Mouse (Mus musculus) adrenal gland, adult (tissue): Measurements from ENCODE around the gene Acad12.

Experiments used
- DNase-seq, 2 experiments: peaks; one replicate each; pipeline ENCODE4 v3.0.0; 2022 to 2023; ENCODE audit warnings: low spot score in 1 of 2; ENCODE audit not compliant: inconsistent age in 2 of 2

Acad12 gene

GRCm38 (mm10) chr5:121585699-121586098 lies 33.0 kb downstream of the Acad12 start:
- no peak for DNase-seq

GRCm38 (mm10) chr5:121585005-121585404 lies 33.7 kb downstream of the Acad12 start:
- DNase-seq, result no peak

GRCm38 (mm10) chr5:121583765-121584501 lies 34.8 kb downstream of the Acad12 start:
- DNase-seq, result peak; percentile 97 to 99

GRCm38 (mm10) chr5:121581945-121582344 lies 36.8 kb downstream of the Acad12 start:
- no peak for DNase-seq

DNA sequence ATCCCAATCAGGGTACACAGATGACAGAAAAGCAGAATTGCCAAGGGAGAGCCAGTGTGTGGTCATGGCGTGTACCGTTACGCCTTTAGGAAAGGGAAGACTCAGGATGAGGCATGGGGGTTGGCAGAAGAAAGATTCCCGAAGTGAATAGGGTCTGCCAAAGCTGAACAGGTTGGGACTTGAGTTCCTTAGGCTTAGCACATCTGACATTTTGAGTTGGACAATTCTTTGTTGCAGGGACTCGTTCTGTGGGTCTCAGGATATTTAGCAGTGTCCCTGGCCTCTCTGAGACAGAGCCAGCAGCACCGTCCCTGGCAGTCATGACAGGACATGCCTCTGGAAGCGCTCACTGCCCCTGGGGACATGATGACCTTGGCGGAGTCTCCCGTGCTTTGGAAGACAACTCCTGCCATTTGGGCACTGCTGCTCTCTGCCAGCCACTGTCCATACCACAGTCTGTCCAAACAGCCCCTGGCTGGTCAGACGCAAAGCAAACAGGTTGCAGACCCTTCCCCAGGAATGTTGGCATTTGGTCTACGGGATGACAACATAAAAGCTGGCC lies 41.7 kb downstream of the Acad12 start:
- DNase-seq, result peak; percentile 90 to 94

- DNase-seq, result no peak
These were observed 42.9 kb downstream of the Acad12 start for GRCm38 (mm10) chr5:121575867-121576266.

GRCm38 (mm10) chr5:121574145-121574544 lies 44.6 kb downstream of the Acad12 start:
- DNase-seq, result no peak

GRCm38 (mm10) chr5:121570787-121571186 lies 48.0 kb downstream of the Acad12 start:
- no peak for DNase-seq

DNA sequence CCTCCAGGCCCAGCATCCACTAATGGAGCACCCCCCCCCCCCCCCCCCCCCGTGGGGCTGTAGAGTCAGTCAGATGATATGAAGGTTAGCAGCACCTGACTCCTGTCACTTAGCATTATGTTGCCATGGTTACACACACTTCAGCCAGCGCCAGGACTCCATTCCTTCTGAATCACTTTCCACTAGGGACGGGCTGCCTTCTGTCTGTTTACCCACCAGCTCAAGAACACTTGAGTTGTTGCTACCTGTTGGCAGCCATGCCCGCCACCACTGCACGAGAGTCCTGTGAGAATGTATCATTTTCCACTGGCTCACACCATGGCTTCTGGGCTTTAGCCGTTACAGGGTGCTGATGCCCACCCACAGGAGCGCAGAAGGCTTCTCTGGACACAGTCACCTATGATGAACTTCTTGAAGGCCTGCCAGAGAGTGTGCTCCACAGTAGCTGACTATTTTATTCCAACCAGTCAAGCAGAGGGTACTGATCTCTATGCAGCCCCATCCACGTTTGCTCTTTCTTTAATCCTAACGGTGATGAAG lies 48.8 kb downstream of the Acad12 start:
- peak in 1 of 2 experiments; percentile 27 for DNase-seq

DNA sequence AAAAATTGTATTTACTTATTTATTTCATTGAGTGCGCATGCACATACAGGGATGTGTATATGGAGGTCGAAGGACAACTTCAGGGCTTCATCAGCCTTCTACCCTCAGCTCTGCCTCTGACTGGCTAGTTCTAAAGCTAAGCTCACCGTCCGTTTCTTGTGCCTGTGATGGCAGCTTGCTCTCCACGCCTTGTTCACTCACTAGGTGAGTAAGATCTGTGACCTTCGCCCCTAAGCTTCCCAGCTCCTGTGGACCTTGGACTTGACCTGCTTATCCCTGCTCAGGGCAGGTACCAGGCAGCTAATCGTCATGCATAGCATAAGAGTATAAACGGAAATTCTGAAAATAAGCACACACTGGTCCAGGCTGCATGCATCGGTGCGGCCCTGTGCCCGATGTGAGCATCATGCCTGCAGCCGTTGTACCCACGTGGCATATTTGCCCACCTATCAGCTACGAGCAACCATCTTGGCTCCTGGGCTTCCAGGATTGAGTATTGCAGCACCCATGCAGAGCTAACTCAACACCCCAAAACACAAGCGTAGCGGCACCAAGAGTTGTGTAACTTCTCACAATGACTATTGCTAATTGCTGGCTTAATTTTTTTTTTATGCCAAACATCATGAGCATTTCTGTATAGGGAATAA lies 52.6 kb downstream of the Acad12 start:
- DNase-seq, result peak in 1 of 2 experiments; percentile 60

- peak; percentile 88 to 96 for DNase-seq
These were observed 54.3 kb downstream of the Acad12 start for GRCm38 (mm10) chr5:121564468-121564895.

- DNase-seq, result no peak
These were observed 56.3 kb downstream of the Acad12 start for GRCm38 (mm10) chr5:121562436-121562835.

DNA sequence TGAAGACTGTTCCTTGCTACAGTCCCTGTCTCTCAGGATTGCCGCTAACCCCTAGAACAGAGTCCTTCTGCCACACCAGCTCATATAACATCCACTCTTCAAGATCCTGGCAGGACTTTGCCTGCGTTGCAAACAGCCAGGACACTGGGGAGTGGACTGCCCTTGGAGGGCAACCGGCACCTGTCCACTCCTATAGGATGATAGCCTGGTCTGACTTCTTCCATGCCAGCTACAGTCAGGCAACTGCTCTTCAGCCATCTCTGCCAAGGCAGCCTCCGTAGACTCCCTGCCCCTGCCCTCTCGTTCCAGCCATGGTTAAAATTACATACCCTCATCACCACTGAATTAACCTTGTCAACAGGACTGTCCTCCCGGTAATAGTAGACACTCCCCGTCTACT lies 69.5 kb downstream of the Acad12 start:
- no peak for DNase-seq

DNA sequence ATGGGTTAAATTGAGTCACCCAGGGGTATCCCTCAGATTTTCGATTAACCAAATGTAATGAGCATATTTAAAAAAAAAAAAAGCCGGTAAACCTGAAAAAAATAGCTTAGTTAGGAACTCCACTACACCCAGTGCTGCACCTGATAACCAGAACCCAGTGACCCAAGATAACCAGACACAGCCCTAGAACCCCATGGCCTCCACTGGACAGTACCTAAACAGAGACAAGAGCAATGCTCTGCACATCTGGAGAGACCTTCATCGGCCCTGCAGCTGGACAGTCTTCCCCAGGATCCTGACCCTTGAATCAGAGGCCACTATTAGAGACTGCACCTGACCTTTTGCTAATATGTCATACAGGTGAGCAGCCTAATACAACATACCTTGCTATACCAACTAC lies 71.7 kb downstream of the Acad12 start:
- no peak for DNase-seq
